Mouse (Mus musculus) layer of hippocampus, postnatal 14 days (tissue): ENCODE measurements at regions not wholly inside any gene's neighbourhood (a gene's known extent, or its start where the extent isn't known, plus 50 kb on each side); places are given as distances from the start of the nearest gene placed in this dataset.
A peak's percentile ranks its signal among the peaks of the same experiment; 100 is the strongest.
"Not testable (repeated sequence)": the region's sequence is repeated elsewhere in the genome, so short reads cannot be mapped to it uniquely, and the experiment has no call there.

Experiments
- DNase-seq, 2 experiments: peaks; one replicate each; pipeline ENCODE4 v3.0.0; 2021 to 2022; ENCODE audit warnings: low spot score in 2 of 2, mixed read lengths in 1 of 2

- peak; percentile 67 to 73 for DNase-seq
Measured at GRCm38 (mm10) chr12:17852138-17852537, 161.5 kb downstream of the Hpcal1 start.

GRCm38 (mm10) chr12:17872491-17872890, 181.8 kb downstream of the Hpcal1 start:
- DNase-seq: not testable (repeated sequence)

- peak; percentile 81 to 89 for DNase-seq
Measured at GRCm38 (mm10) chr12:17881371-17882116, 190.9 kb downstream of the Hpcal1 start.

GRCm38 (mm10) chr12:17882117-17883116, 191.8 kb downstream of the Hpcal1 start:
- DNase-seq: peak; percentile 9 to 30

- not testable (repeated sequence) for DNase-seq
Measured at GRCm38 (mm10) chr12:17891663-17892310, 201.1 kb downstream of the Hpcal1 start.

- DNase-seq: not testable (repeated sequence)
Measured at GRCm38 (mm10) chr12:17913058-17913457, 222.4 kb downstream of the Hpcal1 start.
